Mouse (Mus musculus) kidney, adult 2 months (tissue): ENCODE results near the gene Hdac5. TPM values are rescaled to one million over a fixed set of nuclear protein-coding genes. Genes with fewer than 3 reads are reported as not detected.

ENCODE experiments used
- DNase-seq: peaks from one replicate; pipeline ENCODE4 v3.0.0; 2021
- H3K27ac ChIP-seq: fragments of 200-500 bp; 2 replicates; pipeline ENCODE4 v1.5.1; 2012; ENCODE audit warnings: low read depth, low read length, control low read depth, inconsistent platforms; ENCODE audit not compliant: insufficient read depth
- H3K27me3 ChIP-seq: fragments of 200-500 bp; replicated peaks from 2 replicates; pipeline ENCODE4 v1.6.1; 2012; ENCODE audit warnings: mild to moderate bottlenecking, moderate library complexity, low read length, inconsistent platforms; ENCODE audit not compliant: control insufficient read depth, insufficient read depth
- H3K36me3 ChIP-seq: fragments of 200-500 bp; 2 replicates; pipeline ENCODE4 v1.6.1; 2012; ENCODE audit warnings: mild to moderate bottlenecking, moderate library complexity, low read length, inconsistent platforms; ENCODE audit not compliant: control insufficient read depth, insufficient read depth
- H3K4me1 ChIP-seq: fragments of 200-500 bp; 2 replicates; pipeline ENCODE4 v1.6.1; 2011; ENCODE audit warnings: low read length; ENCODE audit not compliant: control insufficient read depth, insufficient read depth
- H3K4me3 ChIP-seq: fragments of 200-500 bp; 2 replicates; pipeline ENCODE4 v1.5.1; 2011; ENCODE audit warnings: mild to moderate bottlenecking, low read depth, low read length, control low read depth; ENCODE audit not compliant: insufficient read depth
- CTCF ChIP-seq: fragments of 200-500 bp; conservative IDR thresholded peaks from 2 replicates; pipeline ENCODE4 v1.5.1; 2011; ENCODE audit warnings: low read depth, mild to moderate bottlenecking, control low read depth, low read length, moderate library complexity, mixed read lengths; ENCODE audit not compliant: insufficient read depth, insufficient read length
- POLR2A ChIP-seq: fragments of 200-500 bp; IDR thresholded peaks from one replicate; pipeline ENCODE4 v1.6.1; 2011; ENCODE audit warnings: low read depth, low read length, control low read depth
- WGBS: fragments of 180-500 bp; shearing (Covaris S2); methylation state at CpG from one replicate; pipeline ENCODE4 v1.1.7; 2018; 5-methylcytosine and 5-hydroxymethylcytosine counted together
- polyA plus RNA-seq: library from polyadenylated mRNA; depleted of rRNA; stranded (reverse); fragments of >200 nt; gene quantifications from 2 replicates; pipeline ENCODE4 v1.2.3, GENCODE M21; 2012; rRNA removed

Hdac5 gene
- polyA plus RNA-seq, result 69.2 TPM in 2 replicates

GRCm38 (mm10) chr11:102230006-102230741, at the start of gene Hdac5:
TSS of gene Hdac5 (minus strand) at chr11:102230166.
- Histone ChIP-seq H3K27ac (peak within 1 kb of the TSS; percentile 56), H3K27me3 (no peaks in the 10 kb centered on the region), H3K4me1 (peaks cover 9% of the 10 kb centered on the region; the same call in 1 of the 2 replicates), H3K36me3 (no peaks in the 10 kb centered on the region), H3K4me3 (peak within 1 kb of the TSS; percentile 63)
- WGBS, result under 1% methylated on average over 49 of the region's 49 CpGs
- peak; percentile 43 for TF ChIP-seq POLR2A
- TF ChIP-seq CTCF, result no peak
- DNase-seq, result peak; percentile 99

DNA sequence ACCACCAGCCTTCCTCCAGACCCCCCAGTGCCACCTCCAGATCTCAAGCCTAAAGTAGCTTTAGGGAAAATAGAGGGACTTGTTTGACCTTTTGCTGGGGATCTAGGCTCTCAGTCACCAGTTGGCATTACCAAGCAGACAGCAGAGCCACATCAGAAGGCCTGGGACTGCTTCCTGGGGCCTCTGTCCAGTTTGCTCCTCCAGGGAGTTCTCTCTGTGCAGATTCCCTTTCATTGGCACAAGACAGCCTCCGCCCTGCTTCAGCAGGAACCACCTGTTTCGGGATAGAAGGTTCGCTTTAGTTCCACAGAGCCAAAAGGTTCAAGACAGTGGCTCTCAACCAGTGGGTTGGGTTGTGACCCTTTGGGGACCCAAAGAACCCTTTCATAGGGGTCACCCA, 49.6 kb upstream of the Hdac5 start:
- no peak for TF ChIP-seq POLR2A
- TF ChIP-seq CTCF, result no peak
- Histone ChIP-seq H3K27me3 (no peaks in the 10 kb centered on the region), H3K4me1 (peaks cover 3% of the 10 kb centered on the region; the same call in 1 of the 2 replicates), H3K27ac (no peak overlapping the region), H3K4me3 (no peak overlapping the region), H3K36me3 (no peaks in the 10 kb centered on the region)
- DNase-seq, result no peak
- 95% methylated on average over 3 of the region's 3 CpGs for WGBS

GRCm38 (mm10) chr11:102277754-102278153, 47.8 kb upstream of the Hdac5 start:
- peaks cover 3% of the 10 kb centered on the region; the same call in 1 of the 2 replicates for H3K4me1 ChIP-seq
- DNase-seq, result no peak
- H3K27ac ChIP-seq, result no peak overlapping the region
- H3K36me3 ChIP-seq, result no peaks in the 10 kb centered on the region
- H3K27me3 ChIP-seq, result no peaks in the 10 kb centered on the region
- TF ChIP-seq POLR2A, result no peak
- no peak for TF ChIP-seq CTCF
- H3K4me3 ChIP-seq, result no peak overlapping the region
- WGBS, result 74% methylated on average over 9 of the region's 12 CpGs

GRCm38 (mm10) chr11:102276411-102276915, 46.5 kb upstream of the Hdac5 start:
- Histone ChIP-seq H3K4me1 (peaks cover 3% of the 10 kb centered on the region; the same call in 1 of the 2 replicates), H3K36me3 (no peaks in the 10 kb centered on the region), H3K27me3 (no peaks in the 10 kb centered on the region), H3K27ac (no peak overlapping the region), H3K4me3 (peak overlapping the region; percentile 5; the same call in 1 of the 2 replicates)
- DNase-seq, result peak; percentile 72
- TF ChIP-seq CTCF, result no peak
- no peak for TF ChIP-seq POLR2A
- WGBS, result 2% methylated on average over 33 of the region's 33 CpGs

DNA sequence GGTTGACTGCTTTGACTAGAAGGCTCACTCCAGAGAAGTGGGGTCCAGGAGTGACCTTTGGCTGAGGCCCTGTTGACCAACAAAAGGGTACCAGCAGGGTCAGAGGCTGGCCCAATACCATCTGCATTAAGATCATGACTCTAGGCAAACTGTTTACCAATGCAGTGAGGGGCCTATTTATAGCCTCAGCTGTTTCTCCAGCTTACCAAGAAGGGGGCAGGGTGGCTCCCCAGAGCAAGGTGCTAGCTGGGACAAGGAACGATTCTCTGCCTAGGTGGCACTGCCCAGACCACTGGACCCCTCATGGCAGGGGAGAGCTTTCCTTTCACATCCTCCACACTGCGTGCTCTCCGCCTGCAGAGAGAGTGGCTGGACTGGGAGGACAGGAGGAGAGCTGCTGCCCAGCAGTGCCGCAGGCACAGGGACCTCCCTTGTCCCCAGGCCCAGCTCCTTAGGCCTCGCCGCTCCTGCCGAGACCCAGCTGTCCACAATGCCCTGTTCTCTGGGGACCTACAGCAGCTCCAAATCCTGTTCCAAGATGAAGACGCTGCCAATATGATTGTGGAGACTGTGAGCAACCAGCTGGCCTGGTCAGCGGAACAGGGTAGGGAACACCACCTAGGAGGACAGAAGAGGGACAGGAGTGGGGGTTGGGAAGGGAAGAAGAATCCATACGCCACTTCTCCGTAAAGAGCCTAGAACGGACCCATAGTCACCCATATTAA, 38.7 kb upstream of the Hdac5 start, which contains the start of gene Asb16:
Asb16 (plus strand) TSS at position 224 of the 725 bp plus-strand sequence.
- DNase-seq, result no peak
- TF ChIP-seq POLR2A, result no peak
- no peak for TF ChIP-seq CTCF
- Histone ChIP-seq H3K27ac (no peak within 1 kb of the TSS), H3K4me1 (peaks cover 3% of the 10 kb centered on the region; the same call in 1 of the 2 replicates), H3K4me3 (no peak within 1 kb of the TSS), H3K27me3 (no peaks in the 10 kb centered on the region), H3K36me3 (no peaks in the 10 kb centered on the region)
- 94% methylated on average over 12 of the region's 12 CpGs for WGBS

GRCm38 (mm10) chr11:102267480-102267879, 37.5 kb upstream of the Hdac5 start:
- WGBS, result 3% methylated on average over 11 of the region's 11 CpGs
- Histone ChIP-seq H3K27ac (no peak overlapping the region), H3K27me3 (no peaks in the 10 kb centered on the region), H3K4me1 (peaks cover 3% of the 10 kb centered on the region; the same call in 1 of the 2 replicates), H3K36me3 (no peaks in the 10 kb centered on the region), H3K4me3 (no peak overlapping the region)
- peak; percentile 82 for DNase-seq
- TF ChIP-seq POLR2A (no peak), CTCF (peak; percentile 84)
